Mouse (Mus musculus): ENCODE data around the gene Eloa. TPM values are rescaled to one million over a fixed set of nuclear protein-coding genes. Genes with fewer than 3 reads are reported as not detected.

The Eloa gene
- polyA plus RNA-seq, 1 experiment = 4.5 TPM

DNA sequence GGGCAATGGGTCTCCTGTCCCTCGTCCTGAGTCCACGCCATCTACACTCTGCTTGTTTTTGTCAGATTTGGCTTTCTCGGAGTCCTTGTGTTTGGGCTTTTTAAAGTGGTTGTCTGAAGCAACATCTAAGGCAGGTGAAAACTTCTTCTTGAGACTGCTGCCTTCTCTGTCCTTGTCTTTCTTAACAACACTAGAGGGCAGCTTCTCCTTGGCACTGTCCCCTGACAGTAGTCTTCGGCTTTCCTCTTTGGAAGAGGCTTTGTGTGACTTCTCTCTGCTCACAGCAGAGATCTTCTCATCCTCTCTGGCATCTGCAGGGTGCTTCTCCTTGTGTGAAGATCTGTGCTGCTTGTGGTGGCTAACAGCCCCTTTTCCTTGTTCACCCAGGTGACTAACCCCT lies 11.0 kb downstream of the Eloa start:
- H3K36me3 ChIP-seq (replicated peaks; ENCODE audit: low read length) = peaks cover 93% of the 10 kb centered on the region
- H3K4me3 ChIP-seq (replicated peaks) = no peak overlapping the region
- no peak for TF ChIP-seq GATA1 (IDR thresholded peaks at IDR 0.05; ENCODE audit: borderline replicate concordance, low read length)
- H3K27me3 ChIP-seq (replicated peaks) = no peaks in the 10 kb centered on the region
- H3K9me3 ChIP-seq = no peaks in the 10 kb centered on the region
- H3K4me1 ChIP-seq = peaks cover 37% of the 10 kb centered on the region

DNA sequence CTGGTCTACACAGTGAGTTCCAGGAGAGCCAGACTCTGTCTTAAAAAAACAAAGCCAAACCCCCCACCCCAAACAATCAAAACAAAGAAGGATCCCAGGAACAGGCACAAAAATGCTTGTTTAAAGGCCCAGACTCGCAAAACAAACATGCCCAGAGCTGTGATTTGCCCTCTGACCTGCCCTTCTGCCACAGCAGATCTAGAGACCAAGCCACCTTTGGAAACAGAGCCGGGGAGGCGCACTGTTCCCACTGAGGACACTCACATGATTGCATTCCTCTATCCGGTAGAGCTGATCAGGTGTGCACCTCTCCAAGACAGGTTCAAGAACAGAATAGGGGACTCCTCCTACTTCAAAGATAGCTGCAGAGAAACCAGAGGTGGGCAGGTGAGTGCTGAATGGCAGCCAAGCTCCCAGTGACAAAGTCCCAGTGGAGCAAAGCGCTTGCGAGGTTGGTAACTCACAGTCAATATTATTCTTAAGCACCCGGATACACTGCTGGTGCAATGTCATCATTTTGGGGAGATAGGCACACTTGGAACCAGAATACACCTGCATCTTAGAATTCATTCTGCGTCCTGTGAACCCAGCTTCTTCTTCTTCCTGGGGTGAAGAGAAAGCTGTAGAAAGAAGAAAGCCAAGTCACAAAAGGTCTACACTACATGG lies 12.6 kb downstream of the Eloa start:
- Histone ChIP-seq H3K27me3 (replicated peaks) (no peaks in the 10 kb centered on the region), H3K4me3 (replicated peaks) (no peak overlapping the region), H3K4me1 (peaks cover 27% of the 10 kb centered on the region), H3K36me3 (replicated peaks; ENCODE audit: low read length) (peaks cover 93% of the 10 kb centered on the region), H3K9me3 (no peaks in the 10 kb centered on the region)
- TF ChIP-seq FLI1 (IDR thresholded peaks at IDR 0.05; ENCODE audit: low read length) (no peak), GATA1 (IDR thresholded peaks at IDR 0.05; ENCODE audit: borderline replicate concordance, low read length) (no peak)

DNA sequence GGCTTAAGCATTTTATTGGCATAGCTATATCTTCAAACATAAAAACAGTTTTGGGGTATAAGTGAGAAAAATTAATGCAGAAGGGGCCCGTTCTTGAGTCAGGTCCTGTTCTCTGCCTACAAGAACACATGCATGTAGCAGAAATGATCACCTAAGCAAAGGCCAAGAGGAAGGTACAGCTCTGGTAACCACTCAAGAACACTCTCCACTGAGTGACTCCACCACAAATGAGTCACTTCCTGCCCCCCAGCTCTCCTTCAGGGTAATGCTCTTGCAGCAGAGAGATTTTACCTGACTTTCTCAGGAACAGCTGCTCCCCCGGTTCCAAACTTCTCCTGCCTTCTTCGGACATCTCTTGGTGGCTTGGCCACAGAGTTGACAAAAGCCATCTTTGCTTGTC lies 14.7 kb downstream of the Eloa start:
- H3K36me3 ChIP-seq (replicated peaks; ENCODE audit: low read length) = peaks cover 94% of the 10 kb centered on the region
- peaks cover 24% of the 10 kb centered on the region for H3K4me1 ChIP-seq
- no peaks in the 10 kb centered on the region for H3K27me3 ChIP-seq (replicated peaks)
- no peak for TF ChIP-seq FLI1 (IDR thresholded peaks at IDR 0.05; ENCODE audit: low read length)
- no peak for TF ChIP-seq GATA1 (IDR thresholded peaks at IDR 0.05; ENCODE audit: borderline replicate concordance, low read length)
- no peak overlapping the region for H3K4me3 ChIP-seq (replicated peaks)
- no peaks in the 10 kb centered on the region for H3K9me3 ChIP-seq

DNA sequence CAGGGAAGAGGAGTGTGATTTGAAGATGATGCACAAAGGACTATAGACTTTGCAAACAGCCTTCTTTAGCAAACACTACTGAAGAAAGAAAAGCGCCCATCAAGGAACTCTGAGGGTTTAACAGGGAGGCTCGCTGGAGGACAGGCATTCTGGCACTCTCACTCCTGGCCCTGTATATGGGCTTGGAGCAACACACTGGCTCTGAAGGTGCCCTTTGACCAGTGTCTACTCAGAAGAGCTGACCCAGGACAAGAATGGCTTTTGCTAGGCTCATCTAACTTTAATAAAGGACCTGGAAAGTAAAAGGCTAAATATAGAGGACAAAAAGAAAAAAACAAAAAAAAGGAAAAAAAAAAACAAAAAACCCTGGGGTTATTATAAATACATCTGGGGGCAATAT lies 16.6 kb downstream of the Eloa start:
- no peak for TF ChIP-seq GATA1 (IDR thresholded peaks at IDR 0.05; ENCODE audit: borderline replicate concordance, low read length)
- TF ChIP-seq FLI1 (IDR thresholded peaks at IDR 0.05; ENCODE audit: low read length) = no peak
- Histone ChIP-seq H3K4me1 (peaks cover 24% of the 10 kb centered on the region), H3K36me3 (replicated peaks; ENCODE audit: low read length) (peaks cover 83% of the 10 kb centered on the region), H3K9me3 (no peaks in the 10 kb centered on the region), H3K27me3 (replicated peaks) (no peaks in the 10 kb centered on the region), H3K4me3 (replicated peaks) (no peak overlapping the region)

DNA sequence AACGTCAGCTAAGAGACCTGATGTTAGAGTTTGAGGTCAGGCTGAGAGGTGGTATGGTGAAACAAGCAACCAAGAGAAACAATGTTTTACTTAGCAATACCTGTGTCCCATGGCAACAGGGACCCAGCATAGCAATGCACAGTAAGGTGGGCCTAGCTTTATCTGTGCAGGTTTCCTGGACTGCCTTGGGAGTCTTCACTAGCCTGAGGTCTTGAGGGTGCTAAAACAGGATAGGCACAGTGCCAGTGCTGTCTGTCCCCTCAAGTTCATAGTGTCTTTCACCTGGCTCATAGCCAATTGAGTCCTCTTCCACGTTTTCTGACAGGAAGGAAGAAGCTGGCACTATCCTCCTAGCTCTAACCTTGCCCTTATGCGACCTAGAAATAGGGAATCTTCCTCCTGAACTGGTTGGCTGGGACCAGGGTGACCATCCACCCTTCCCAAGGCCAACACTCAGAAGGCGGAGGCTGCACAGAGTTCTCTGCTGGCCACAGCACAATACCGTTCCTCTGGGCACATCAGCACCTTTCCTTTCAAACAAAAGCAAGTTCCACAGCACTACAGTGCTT lies 17.4 kb downstream of the Eloa start:
- TF ChIP-seq FLI1 (IDR thresholded peaks at IDR 0.05; ENCODE audit: low read length) = no peak
- TF ChIP-seq GATA1 (IDR thresholded peaks at IDR 0.05; ENCODE audit: borderline replicate concordance, low read length) = no peak
- Histone ChIP-seq H3K27me3 (replicated peaks) (no peaks in the 10 kb centered on the region), H3K9me3 (no peaks in the 10 kb centered on the region), H3K4me1 (peaks cover 24% of the 10 kb centered on the region), H3K4me3 (replicated peaks) (no peak overlapping the region), H3K36me3 (replicated peaks; ENCODE audit: low read length) (peaks cover 75% of the 10 kb centered on the region)

DNA sequence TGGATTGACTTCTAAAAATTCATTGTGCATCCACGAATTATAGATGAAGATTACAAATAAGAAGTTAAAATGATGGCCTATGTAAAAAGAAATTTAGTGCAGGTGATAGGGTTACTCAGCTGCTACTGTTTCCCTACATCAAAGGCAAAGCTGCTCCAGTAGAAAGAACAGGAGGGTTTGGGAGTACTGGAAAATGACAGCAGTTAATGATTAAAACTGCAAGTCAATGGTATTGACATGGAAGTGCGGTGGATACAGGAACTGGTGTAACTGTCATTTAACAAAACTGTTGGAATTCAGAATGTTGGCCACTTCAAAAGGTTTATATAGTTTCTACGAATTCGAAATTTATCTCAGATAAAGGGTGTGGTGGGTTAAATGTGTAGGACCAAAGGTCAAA lies 26.4 kb downstream of the Eloa start:
- H3K4me1 ChIP-seq = peaks cover 8% of the 10 kb centered on the region; the same call in 1 of the 2 replicates
- H3K9me3 ChIP-seq = peaks cover 24% of the 10 kb centered on the region
- H3K36me3 ChIP-seq (replicated peaks; ENCODE audit: low read length) = peaks cover 8% of the 10 kb centered on the region
- TF ChIP-seq FLI1 (IDR thresholded peaks at IDR 0.05; ENCODE audit: low read length) = no peak
- no peak for TF ChIP-seq GATA1 (IDR thresholded peaks at IDR 0.05; ENCODE audit: borderline replicate concordance, low read length)
- H3K27me3 ChIP-seq (replicated peaks) = no peaks in the 10 kb centered on the region
- no peak overlapping the region for H3K4me3 ChIP-seq (replicated peaks)

DNA sequence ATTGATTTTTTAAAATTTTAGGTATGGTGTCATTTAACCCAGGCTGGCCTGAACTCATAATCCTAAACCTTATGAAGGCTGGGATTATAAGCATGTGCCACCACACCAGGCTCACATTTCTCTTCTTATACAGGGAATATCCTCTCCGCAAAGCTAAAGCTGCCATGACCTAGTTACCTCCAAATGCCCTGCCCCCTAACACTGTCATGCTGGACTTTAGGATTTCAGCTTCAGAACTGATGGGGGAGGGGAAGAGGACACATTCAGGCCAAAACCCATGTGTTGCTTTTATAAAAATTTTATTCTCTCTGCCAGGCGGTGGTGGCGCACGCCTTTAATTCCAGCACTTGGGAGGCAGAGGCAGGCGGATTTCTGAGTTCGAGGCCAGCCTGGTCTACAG lies 27.6 kb downstream of the Eloa start:
- H3K4me3 ChIP-seq (replicated peaks) = no peak overlapping the region
- H3K27me3 ChIP-seq (replicated peaks) = no peaks in the 10 kb centered on the region
- H3K9me3 ChIP-seq = peaks cover 24% of the 10 kb centered on the region
- H3K4me1 ChIP-seq = peaks cover 10% of the 10 kb centered on the region; the same call in 1 of the 2 replicates
- TF ChIP-seq FLI1 (IDR thresholded peaks at IDR 0.05; ENCODE audit: low read length) = no peak
- TF ChIP-seq GATA1 (IDR thresholded peaks at IDR 0.05; ENCODE audit: borderline replicate concordance, low read length) = no peak
- H3K36me3 ChIP-seq (replicated peaks; ENCODE audit: low read length) = peaks cover 8% of the 10 kb centered on the region

DNA sequence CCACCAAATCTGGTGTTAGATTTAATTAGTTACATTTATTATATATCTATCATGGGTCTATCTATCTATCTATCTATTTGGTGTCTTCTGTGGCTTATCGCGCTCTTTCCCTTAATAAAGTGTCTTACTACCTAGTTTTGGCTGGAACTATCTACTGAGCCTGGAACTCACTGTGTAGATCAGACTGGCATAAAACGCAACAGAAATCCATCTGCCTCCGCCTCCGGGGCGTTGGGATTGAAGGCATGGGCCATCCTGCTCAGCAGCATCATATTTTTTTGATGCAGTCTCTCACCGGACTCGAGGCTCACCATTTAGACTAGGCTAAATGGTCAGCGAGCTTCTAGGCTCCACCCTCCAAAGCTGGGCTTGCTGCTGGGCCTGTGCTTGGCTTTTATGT lies 33.8 kb downstream of the Eloa start:
- Histone ChIP-seq H3K4me3 (replicated peaks) (peak overlapping the region; percentile 100), H3K36me3 (replicated peaks; ENCODE audit: low read length) (peaks cover 31% of the 10 kb centered on the region), H3K9me3 (peaks cover 7% of the 10 kb centered on the region), H3K4me1 (peaks cover 55% of the 10 kb centered on the region), H3K27me3 (replicated peaks) (no peaks in the 10 kb centered on the region)
- no peak for TF ChIP-seq GATA1 (IDR thresholded peaks at IDR 0.05; ENCODE audit: borderline replicate concordance, low read length)
- no peak for TF ChIP-seq FLI1 (IDR thresholded peaks at IDR 0.05; ENCODE audit: low read length)

DNA sequence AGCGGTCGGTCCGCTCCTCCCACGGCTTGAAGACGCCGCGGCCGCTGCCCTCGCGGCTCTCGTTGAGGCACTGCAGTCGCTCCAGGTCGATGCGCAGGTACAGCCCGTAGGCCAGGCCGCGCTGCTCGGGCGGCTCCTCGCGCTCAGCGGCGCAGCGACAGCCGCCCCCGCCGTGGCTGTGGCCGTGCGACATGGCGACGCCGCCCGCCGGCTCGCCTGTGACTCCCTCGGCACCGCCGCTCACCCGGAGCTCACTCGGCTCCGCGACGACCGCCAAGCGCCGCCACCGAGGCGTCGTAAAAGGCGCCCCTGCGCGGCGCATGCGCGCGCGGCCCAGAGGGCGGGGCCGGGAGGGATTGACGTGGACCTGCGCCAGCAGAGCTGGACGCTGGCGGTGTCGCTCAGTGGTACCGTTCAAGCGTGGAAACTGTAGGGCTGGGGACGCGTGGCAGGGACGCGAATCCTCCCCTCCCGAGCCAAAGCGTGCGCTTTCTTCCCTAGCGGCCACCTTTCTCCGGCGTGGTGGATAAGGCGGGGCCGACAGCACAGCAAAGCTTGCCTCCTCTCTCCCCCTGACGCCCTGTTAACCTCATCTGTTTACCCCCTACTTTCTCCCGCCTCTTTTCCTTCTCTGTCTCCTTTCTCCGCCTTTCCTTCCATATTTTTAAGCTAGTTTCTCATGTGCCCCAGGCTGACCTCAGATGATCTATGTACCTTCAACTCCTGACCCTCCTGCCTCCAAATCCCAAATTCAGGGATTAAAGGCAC lies 34.4 kb downstream of the Eloa start, which contains the start of gene Pithd1:
Gene Pithd1, minus strand, starts transcription at position 322 of the 768 bp plus-strand sequence.
- H3K9me3 ChIP-seq = peaks cover 7% of the 10 kb centered on the region
- no peak for TF ChIP-seq FLI1 (IDR thresholded peaks at IDR 0.05; ENCODE audit: low read length)
- no peak for TF ChIP-seq GATA1 (IDR thresholded peaks at IDR 0.05; ENCODE audit: borderline replicate concordance, low read length)
- peak within 1 kb of the TSS; percentile 100 for H3K4me3 ChIP-seq (replicated peaks)
- H3K4me1 ChIP-seq = peaks cover 57% of the 10 kb centered on the region
- H3K36me3 ChIP-seq (replicated peaks; ENCODE audit: low read length) = peaks cover 34% of the 10 kb centered on the region
- no peaks in the 10 kb centered on the region for H3K27me3 ChIP-seq (replicated peaks)

All from megakaryocyte, embryonic 14.5 days (primary cell).